Mouse (Mus musculus) G1E (cell line): ENCODE measurements around the gene Tmed10.

Source experiments
- CTCF ChIP-seq: IDR thresholded peaks from 2 replicates; pipeline ENCODE4 v1.5.1; 2012; ENCODE audit warnings: low read depth, low read length, inconsistent platforms, mixed read lengths
- GATA1 ChIP-seq: IDR thresholded peaks from 2 replicates; pipeline ENCODE4 v1.6.1; 2012; ENCODE audit warnings: borderline replicate concordance, low read length, inconsistent platforms, mixed read lengths
- GATA2 ChIP-seq: IDR thresholded peaks from 2 replicates; pipeline ENCODE4 v1.6.1; 2012; ENCODE audit warnings: low read depth, low read length, inconsistent platforms, borderline replicate concordance
- TAL1 ChIP-seq: conservative IDR thresholded peaks from 2 replicates; pipeline ENCODE4 v1.6.1; 2012; ENCODE audit warnings: low read depth, low read length, inconsistent platforms, mixed read lengths

- TF ChIP-seq CTCF (no peak), GATA1 (no peak), GATA2 (no peak), TAL1 (no peak)
These were observed 41.2 kb upstream of the Tmed10 start for GRCm38 (mm10) chr12:85415876-85416275.
